Mouse (Mus musculus) MN1 (cell line): ENCODE measurements at regions not wholly inside any gene's neighbourhood (a gene's known extent, or its start where the extent isn't known, plus 50 kb on each side); places are given as distances from the start of the nearest gene placed in this dataset.
"Not testable (repeated sequence)": the region's sequence is repeated elsewhere in the genome, so short reads cannot be mapped to it uniquely, and the experiment has no call there.

ENCODE experiments used
- DNase-seq: peaks from one replicate; pipeline ENCODE4 v3.0.0-alpha.2; 2016; ENCODE audit warnings: low spot score

DNA sequence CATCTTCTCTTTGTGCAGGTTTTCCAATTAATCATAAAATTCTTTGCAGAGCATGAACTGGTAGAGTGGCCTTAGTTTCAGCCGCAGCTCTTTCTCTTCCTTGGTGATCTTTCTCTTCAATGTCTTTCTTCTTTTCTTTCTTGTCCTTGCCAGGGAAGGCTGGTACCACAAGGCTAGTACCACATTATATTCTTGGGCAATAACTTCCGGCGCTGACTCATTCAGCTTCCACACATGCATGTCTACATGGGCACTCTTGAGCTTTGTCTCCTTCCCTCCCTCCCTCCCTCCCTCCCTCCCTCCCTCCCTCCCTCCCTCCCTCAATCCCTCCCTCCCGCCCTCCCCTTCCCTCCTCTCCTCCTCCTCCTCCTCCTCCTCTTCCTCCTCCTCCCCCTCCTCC lies 98.1 kb upstream of the Pwp1 start:
- not testable (repeated sequence) for DNase-seq

DNA sequence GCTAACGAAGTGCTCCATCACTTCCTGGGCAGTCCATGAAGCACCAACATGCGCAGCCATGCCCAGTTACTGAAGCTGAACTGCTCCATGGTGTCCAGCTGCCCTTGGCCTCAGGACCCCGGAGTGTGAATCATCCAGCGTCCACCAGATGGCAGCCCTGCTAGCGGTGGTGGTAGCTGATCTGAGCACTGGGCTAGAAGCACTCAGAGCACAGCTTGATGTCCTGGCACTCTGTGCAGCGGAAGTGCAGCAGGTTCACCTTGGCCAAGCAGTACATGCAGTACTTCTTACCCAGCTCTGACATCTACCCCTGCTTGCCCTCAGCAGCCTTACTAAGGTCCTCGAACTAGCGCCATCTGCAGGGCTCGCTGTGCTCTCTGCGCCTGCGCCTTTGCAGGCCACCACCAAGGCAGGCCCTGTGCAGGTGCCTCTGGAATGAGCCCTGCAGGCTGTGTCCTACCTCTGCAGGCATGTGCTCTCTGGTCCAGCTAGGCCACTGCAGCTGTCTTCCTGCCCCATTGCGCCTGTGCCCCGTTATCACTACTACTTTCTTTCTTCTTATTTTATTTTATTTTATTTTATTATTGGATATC lies 97.4 kb upstream of the Pwp1 start:
- not testable (repeated sequence) for DNase-seq

DNA sequence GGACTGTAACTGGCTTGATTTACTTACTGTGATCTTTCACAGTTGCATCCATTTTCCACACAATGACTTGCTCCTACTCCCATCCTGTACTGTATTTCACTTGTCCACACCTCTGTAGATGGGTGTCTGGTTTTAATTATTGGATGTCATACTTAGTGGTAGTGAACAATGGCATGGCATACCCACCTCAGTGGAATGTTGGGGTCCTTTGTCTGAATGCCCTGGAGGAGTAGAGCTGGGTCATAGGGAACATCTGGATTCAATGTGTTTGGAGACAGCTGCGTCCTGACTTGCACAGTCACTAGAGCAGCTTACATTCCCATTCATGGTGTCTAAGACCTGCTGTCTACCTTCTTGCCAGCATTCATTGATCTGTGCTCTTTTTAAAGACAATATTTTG lies 91.5 kb upstream of the Pwp1 start:
- DNase-seq, result no peak

DNA sequence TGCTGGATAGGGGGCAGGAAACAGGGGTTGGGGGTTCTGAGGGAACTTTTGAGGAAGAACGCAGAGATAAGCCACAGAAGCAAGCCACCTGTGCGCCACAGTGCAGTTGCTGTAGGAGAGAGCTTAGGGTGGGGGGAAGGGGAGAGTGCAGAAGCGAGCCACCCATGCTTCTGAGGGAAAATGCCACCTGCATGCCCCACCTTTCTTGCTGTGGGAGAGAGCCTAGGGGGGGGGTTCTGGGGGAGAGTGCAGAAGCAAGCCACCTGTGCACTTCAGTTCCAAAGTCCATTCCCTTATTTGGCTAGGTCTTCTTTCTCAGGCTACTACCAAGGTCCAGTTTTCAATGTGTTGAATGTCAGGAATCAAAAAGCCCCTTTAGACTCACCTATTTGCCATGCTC lies 90.3 kb upstream of the Pwp1 start:
- no peak for DNase-seq

DNA sequence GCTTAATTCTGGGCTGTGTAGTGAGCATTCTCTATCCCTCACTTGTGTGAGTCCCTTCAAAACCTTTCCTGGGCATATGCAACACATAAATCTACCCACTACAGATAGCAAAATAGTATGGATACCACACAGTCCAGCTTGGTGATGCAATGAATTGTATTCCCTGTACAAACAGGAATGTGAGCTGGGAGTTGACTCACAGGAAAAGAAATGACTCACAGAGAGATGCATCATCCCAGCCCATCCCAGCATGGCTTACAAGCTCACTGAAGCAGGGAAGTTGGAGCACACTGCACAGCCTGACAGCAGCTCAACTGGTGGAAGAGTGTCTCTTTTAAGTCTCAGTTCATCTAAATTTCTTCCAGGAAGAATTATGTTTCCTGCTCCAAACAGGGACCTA lies 89.7 kb upstream of the Pwp1 start:
- peak; percentile 14 for DNase-seq

DNA sequence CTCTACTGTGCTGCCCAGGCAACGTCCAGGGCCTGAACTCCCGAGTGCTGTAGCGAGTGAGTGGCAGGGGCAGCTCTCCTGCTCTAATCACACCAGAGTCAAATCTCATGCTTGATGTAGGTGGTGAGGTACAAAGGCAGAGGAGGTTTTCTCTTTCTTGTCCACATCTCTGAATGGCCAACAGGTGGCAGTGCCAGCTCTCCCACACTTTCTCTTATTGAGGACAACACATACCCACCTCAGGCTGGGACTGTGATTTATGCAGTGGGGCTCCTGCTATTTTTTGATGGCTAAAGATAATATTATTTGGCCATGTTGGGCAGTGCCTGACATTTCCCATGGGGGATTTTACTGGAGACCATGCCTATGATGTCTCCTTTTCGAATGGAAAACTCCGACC lies 87.3 kb upstream of the Pwp1 start:
- DNase-seq, result no peak

DNA sequence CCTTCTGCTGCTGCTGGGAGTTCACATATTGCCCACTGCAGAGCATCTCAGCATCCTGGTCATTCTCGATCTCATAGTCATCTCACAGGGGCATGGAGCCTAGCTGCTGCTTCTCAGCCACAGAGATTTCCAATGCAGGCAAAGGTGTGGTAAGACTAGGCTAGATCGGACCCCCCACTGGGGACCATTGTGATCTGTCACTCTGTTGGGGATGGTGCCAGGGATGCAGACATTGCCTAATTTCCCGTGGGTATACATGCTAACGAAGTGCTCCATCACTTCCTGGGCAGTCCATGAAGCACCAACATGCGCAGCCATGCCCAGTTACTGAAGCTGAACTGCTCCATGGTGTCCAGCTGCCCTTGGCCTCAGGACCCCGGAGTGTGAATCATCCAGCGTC lies 83.9 kb upstream of the Pwp1 start:
- not testable (repeated sequence) for DNase-seq

DNA sequence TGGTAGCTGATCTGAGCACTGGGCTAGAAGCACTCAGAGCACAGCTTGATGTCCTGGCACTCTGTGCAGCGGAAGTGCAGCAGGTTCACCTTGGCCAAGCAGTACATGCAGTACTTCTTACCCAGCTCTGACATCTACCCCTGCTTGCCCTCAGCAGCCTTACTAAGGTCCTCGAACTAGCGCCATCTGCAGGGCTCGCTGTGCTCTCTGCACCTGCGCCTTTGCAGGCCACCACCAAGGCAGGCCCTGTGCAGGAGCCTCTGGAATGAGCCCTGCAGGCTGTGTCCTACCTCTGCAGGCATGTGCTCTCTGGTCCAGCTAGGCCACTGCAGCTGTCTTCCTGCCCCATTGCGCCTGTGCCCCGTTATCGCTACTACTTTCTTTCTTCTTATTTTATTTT lies 83.5 kb upstream of the Pwp1 start:
- DNase-seq, result not testable (repeated sequence)

DNA sequence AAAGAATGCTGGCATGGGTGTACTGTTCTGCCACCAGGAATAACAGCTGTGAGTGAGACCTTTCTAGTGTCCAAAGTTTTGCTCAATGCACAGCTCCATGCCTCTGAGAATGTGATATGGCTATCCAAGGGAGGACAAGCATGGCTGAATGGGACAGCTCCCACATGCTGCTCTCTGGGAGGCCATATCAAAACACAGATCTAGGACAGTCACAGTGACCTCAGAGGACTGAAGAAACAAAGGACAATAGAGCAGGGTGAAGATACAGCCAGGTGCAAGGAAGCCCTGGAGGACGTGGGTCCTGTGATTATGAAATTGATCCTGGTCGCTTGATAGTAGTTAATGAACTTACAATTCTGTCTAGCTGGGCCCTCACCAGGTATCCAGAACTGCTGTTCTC lies 79.7 kb upstream of the Pwp1 start:
- DNase-seq, result not testable (repeated sequence)

DNA sequence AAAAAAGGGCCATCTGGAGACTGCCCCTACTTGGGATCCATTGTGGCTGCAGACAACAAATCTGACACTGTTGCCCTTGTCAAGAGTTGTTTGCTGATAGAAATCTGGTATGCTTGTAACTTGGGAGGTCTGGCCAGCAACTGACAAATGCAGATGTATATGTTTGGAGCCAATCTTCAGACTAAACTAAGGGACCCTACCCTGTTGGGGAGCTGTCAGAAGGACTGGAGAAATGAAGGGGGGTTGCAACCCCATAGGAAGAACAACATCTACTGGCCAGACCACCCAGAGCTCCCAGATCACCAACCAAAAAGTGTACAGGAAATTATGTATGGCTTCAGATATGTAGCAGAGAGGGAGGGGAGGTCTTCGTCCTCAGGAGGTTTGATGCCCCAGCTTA lies 54.3 kb upstream of the Pwp1 start:
- DNase-seq, result no peak
